Mouse (Mus musculus) hindbrain, embryonic 15.5 days (tissue): Measurements from ENCODE around the gene Ermard. TPM values are rescaled to one million over a fixed set of nuclear protein-coding genes. Genes with fewer than 3 reads are reported as not detected.
"Not testable (repeated sequence)": the region's sequence is repeated elsewhere in the genome, so short reads cannot be mapped to it uniquely, and the experiment has no call there.

ENCODE experiments used
- ATAC-seq: fragments of 200-750 bp; cut with Nextera tagmentation; 2 replicates; pipeline ENCODE4 v1.8.0; 2017; ENCODE audit warnings: low read depth, moderate number of reproducible peaks, moderate TSS enrichment; ENCODE audit not compliant: low FRiP score
- H3K27ac ChIP-seq: fragments of 300-500 bp; sonication (generic); replicated peaks from 2 replicates; pipeline ENCODE4 v1.5.1; 2015; ENCODE audit warnings: mild to moderate bottlenecking, inconsistent platforms
- H3K27me3 ChIP-seq: fragments of 300-500 bp; sonication (generic); 2 replicates; pipeline ENCODE4 v1.6.1; 2015; ENCODE audit warnings: control low read depth, inconsistent platforms
- H3K36me3 ChIP-seq: fragments of 300-500 bp; sonication (generic); 2 replicates; pipeline ENCODE4 v1.6.1; 2015; ENCODE audit warnings: control low read depth, inconsistent platforms
- H3K4me1 ChIP-seq: fragments of 300-500 bp; sonication (generic); replicated peaks from 2 replicates; pipeline ENCODE4 v1.6.1; 2015; ENCODE audit warnings: control low read depth, inconsistent platforms
- H3K4me2 ChIP-seq: fragments of 300-500 bp; sonication (generic); 2 replicates; pipeline ENCODE4 v1.6.1; 2015; ENCODE audit warnings: moderate library complexity, mild to moderate bottlenecking, inconsistent platforms
- H3K4me3 ChIP-seq: fragments of 300-500 bp; sonication (generic); 2 replicates; pipeline ENCODE4 v1.5.1; 2015; ENCODE audit warnings: mild to moderate bottlenecking, inconsistent platforms
- H3K9ac ChIP-seq: fragments of 300-500 bp; sonication (generic); 2 replicates; pipeline ENCODE4 v1.6.1; 2015; ENCODE audit warnings: inconsistent platforms
- H3K9me3 ChIP-seq: fragments of 300-500 bp; sonication (generic); 2 replicates; pipeline ENCODE4 v1.6.1; 2016; ENCODE audit warnings: control low read depth, inconsistent platforms
- WGBS: fragments of 180-500 bp; shearing (Covaris S2); methylation state at CpG from one replicate; pipeline ENCODE4 v1.1.7; 2015; 5-methylcytosine and 5-hydroxymethylcytosine counted together
- polyA plus RNA-seq: library from polyadenylated mRNA; unstranded; fragments of >200 nt; fragmentation: Nextera tagmentation; extraction: Ambion mirVana; gene quantifications from 2 replicates; pipeline ENCODE4 v1.2.1, GENCODE M21; 2015

The Ermard gene
- polyA plus RNA-seq, 1 experiment from 2014 or later = 69.1 TPM

DNA sequence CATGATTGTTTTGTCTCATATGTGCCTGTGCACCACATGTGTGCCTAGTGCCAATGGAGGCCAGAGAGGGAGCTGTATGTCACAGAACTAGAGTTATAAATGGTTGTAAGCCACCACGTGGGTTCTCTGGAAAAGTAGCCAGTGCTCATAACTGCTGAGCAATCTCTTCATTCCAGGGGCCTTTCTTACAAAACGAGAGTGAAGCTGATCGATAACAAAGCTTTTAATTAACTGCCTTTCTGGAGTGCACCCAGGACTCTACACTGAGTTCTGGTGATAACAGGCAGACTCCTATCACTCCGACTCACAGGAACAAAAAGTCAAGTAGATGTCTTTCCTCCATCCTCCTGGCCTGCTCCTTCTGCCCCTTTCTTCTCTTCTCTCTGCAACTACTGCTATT, 9.6 kb upstream of the Ermard start:
- not testable (repeated sequence) for H3K27me3 ChIP-seq, H3K4me3 ChIP-seq, H3K9ac ChIP-seq, ATAC-seq, H3K4me2 ChIP-seq, H3K36me3 ChIP-seq, H3K9me3 ChIP-seq, H3K4me1 ChIP-seq, H3K27ac ChIP-seq
- WGBS = no CpG with 5 or more reads among the region's 4 CpGs

DNA sequence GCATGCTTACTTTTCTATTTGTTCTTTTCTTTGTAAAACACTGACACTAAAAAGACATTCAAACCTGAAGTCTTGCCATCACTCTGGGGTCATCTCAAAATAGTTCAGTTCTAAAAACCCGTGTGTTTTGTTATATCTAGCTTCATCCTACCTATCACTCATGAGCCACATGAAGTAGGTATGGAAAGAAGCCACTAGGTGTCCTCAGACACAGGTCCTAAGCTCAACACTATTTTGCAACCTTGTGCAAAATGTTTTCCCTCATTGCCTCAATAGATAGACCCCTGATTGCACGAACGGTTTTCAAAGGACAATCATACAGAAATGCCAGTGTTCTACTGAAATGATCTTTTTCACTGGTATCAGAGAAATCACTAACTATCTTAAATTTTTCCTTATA, 553 bp upstream of the Ermard start:
- H3K27ac ChIP-seq, H3K4me3 ChIP-seq, H3K4me2 ChIP-seq, H3K4me1 ChIP-seq, ATAC-seq, H3K9ac ChIP-seq, H3K9me3 ChIP-seq, H3K36me3 ChIP-seq, H3K27me3 ChIP-seq: not testable (repeated sequence)
- WGBS = no CpG with 5 or more reads among the region's 3 CpGs

DNA sequence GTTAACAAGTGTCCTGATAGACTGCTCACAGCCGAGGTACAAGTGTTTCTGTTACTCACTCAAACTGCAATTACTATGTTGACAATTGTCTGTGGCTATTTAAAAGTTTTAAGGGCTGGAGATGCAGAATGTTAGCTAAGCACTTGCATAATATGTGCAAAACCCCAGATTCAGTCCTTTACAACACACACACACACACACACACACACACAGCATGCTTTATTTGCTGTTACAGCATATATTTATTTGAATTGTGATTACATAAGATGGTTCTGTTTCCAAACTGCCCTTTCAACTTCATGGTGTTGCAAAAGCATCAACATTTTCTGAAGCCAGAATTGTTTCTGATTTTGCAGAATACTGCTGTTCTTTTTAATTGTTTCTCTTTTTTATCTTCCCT, 9.3 kb downstream of the Ermard start:
- not testable (repeated sequence) for H3K27ac ChIP-seq, H3K4me2 ChIP-seq, H3K9me3 ChIP-seq, H3K9ac ChIP-seq, H3K4me1 ChIP-seq, H3K27me3 ChIP-seq, H3K36me3 ChIP-seq, H3K4me3 ChIP-seq, ATAC-seq
- no CpG with 5 or more reads among the region's 1 CpGs for WGBS

DNA sequence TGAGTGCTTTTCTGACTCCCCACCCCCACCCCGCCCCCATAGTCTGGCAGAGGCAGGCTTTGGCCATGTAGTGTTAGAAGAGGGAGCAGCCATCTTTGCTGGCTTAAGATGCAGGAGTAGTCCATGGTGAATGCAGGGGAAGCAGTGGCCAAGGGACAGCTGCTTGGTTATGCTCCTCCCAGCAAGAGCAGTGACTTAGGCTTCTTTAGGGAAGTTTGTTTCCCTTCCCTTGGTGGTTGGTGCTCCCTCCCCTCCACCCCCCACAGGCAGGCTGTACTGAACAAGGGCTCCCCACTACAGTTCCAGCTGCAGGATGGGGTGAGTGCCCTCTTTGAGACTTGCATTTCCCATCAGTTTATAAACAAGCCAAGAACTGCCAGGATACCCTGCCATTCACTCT, 11.8 kb downstream of the Ermard start:
- H3K27me3 ChIP-seq, H3K4me2 ChIP-seq, ATAC-seq, H3K9me3 ChIP-seq, H3K4me1 ChIP-seq, H3K27ac ChIP-seq, H3K4me3 ChIP-seq, H3K9ac ChIP-seq: not testable (repeated sequence)
- peaks cover 12% of the 10 kb centered on the region; the same call in 1 of the 2 replicates for H3K36me3 ChIP-seq
- 68% methylated on average over 1 of the region's 1 CpGs for WGBS

DNA sequence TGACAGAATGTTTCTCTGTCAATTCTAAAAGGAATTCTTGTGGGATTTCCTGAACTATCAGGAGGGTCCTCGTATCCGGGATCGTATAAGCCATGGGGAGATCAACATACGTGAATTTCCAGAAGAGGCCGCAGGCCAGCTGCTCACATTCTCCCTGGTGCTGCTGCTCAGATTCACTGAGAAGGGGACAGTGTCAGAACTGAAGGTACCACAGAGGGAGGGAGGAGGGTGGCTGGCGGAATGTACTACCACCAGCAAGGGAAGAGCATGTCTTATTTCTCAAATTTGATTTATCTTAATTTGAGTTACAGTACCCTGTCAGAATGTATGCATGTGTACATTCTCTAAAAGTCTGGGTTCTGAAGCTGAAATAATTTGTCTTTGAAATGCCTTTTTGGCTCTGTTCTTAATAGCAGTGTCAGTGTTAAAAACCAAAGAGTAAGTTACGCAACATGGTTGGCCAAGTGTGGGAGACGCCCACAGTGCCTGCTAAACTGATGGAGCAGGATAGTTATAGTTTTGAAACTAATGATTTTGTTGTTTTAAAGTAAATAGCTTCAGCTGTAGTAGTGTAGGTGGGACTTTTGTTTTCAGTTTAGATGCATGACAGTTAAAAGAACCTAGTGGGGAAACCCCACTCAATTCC, 12.3 kb downstream of the Ermard start:
- H3K9me3 ChIP-seq, H3K4me1 ChIP-seq, H3K4me2 ChIP-seq, ATAC-seq, H3K27me3 ChIP-seq, H3K27ac ChIP-seq, H3K4me3 ChIP-seq, H3K9ac ChIP-seq: not testable (repeated sequence)
- H3K36me3 ChIP-seq = peaks cover 12% of the 10 kb centered on the region; the same call in 1 of the 2 replicates
- WGBS = 93% methylated on average over 6 of the region's 8 CpGs

DNA sequence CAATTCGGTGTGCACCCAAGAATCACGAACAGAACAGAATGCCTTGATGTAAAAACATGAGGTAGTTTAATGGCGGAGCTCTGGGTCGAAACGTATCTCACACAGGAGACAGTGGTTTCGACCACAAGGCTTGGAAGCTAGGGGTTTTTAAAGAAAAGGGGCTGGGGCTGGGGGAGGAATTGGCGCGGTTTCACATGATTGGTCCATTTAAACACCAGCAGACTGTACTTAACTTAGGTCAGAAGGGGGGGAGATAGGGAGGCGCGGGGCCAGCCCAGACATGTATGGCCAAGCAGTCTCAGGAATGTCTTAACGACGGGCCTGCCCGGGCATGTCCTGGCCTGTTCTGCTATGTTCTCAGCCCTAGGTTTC, 12.8 kb downstream of the Ermard start:
- H3K9ac ChIP-seq, H3K27me3 ChIP-seq, H3K27ac ChIP-seq, H3K4me1 ChIP-seq, H3K9me3 ChIP-seq, H3K4me3 ChIP-seq, ATAC-seq, H3K4me2 ChIP-seq: not testable (repeated sequence)
- peaks cover 12% of the 10 kb centered on the region; the same call in 1 of the 2 replicates for H3K36me3 ChIP-seq
- WGBS = 95% methylated on average over 12 of the region's 13 CpGs

DNA sequence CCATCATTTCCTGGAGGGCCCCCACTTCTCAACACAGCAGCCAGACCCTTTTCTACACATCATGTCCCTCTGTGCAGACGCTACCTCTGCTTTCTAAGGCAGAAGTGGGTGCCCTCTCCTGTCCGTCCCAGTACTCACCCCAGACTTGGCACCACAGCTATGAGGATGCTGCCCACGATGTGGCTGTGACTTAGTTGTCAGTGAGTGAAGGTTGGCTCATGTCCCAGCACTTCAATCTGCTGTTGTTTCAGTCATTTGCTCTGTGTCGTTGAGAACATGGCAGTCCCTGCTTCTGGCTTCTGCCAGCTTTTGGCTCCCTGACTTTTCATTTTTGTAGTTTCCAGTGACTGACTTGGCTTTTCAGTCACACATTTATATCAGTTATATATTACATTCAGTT, 14.9 kb downstream of the Ermard start:
- H3K9me3 ChIP-seq = no peaks in the 10 kb centered on the region
- no peak overlapping the region for H3K4me2 ChIP-seq
- H3K9ac ChIP-seq = no peak overlapping the region
- H3K4me1 ChIP-seq = no peaks in the 10 kb centered on the region
- H3K36me3 ChIP-seq = peaks cover 21% of the 10 kb centered on the region; the same call in 1 of the 2 replicates
- H3K4me3 ChIP-seq = no peak overlapping the region
- H3K27me3 ChIP-seq = no peaks in the 10 kb centered on the region
- 82% methylated on average over 4 of the region's 4 CpGs for WGBS
- ATAC-seq = no peak
- H3K27ac ChIP-seq = no peak overlapping the region

DNA sequence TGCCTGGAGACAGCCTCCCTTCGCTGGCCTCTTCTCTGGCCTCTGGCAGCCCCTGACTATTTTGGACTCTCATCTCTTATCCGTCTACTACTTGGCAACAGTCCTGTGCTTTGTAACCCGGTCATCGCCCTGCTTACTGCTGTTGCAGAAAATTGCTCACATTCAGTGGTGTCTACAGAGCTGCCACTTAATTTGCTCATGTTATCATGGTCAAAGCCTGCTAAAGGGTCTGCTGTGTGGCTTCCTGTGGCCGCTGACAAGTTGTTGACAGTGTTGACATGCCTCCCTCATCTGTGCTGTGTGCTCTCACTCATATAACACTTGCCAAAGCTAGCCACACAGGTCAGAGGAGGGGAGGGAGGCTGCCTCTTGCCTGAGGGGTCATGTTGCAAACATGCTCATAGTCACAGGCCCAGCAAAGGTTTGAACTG, 17.2 kb downstream of the Ermard start:
- peaks cover 30% of the 10 kb centered on the region for H3K36me3 ChIP-seq
- no peaks in the 10 kb centered on the region for H3K4me1 ChIP-seq
- 95% methylated on average over 5 of the region's 5 CpGs for WGBS
- no peak overlapping the region for H3K27ac ChIP-seq
- H3K27me3 ChIP-seq = no peaks in the 10 kb centered on the region
- ATAC-seq = no peak
- H3K4me2 ChIP-seq = no peak overlapping the region
- H3K9ac ChIP-seq = no peak overlapping the region
- H3K4me3 ChIP-seq = no peak overlapping the region
- H3K9me3 ChIP-seq = no peaks in the 10 kb centered on the region

DNA sequence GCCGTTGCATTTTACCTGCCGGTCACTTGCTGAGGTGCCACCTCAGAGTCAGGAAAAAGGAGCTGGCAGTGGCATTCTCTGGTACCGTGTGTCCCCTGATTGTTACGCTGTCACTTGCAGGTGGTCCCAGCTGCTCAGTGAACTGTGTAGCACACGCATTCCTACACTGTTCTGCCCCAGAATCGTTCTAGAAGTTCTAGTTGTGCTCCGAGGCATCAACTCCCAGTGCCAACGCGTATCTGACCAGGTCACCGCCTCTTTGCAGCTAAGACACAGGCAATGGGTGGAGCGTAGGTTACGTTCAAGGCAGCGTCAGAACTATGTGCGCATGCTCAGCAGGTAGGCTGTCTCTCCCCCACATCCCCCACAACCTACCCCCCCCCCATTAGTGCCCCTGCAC, 18.6 kb downstream of the Ermard start:
- ATAC-seq = no peak
- WGBS = 94% methylated on average over 14 of the region's 14 CpGs
- H3K9me3 ChIP-seq = no peaks in the 10 kb centered on the region
- no peak overlapping the region for H3K9ac ChIP-seq
- H3K4me3 ChIP-seq = no peak overlapping the region
- no peaks in the 10 kb centered on the region for H3K4me1 ChIP-seq
- H3K27ac ChIP-seq = no peak overlapping the region
- no peak overlapping the region for H3K4me2 ChIP-seq
- no peaks in the 10 kb centered on the region for H3K27me3 ChIP-seq
- peaks cover 41% of the 10 kb centered on the region for H3K36me3 ChIP-seq

DNA sequence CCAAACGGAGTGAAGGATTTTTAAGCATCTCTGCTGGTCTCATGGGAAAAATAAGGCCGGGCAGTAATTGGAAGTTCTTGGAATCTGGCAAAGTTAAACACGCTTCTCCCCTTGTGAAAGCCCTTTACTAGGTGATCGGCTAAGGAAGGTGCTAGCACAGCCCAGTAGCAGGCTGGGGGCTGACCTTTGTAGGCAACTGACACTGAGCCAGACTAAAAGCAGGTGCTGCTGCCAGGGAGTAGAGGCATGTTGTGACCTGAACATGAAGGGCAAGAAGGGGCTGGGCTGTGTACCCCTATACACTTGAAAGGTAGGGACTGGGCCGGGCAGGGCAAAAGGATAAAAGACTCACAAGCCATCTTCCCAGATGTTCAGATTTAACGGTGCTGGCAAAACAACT, 19.3 kb downstream of the Ermard start:
- H3K27ac ChIP-seq = no peak overlapping the region
- H3K36me3 ChIP-seq = peaks cover 41% of the 10 kb centered on the region
- H3K4me3 ChIP-seq = no peak overlapping the region
- ATAC-seq = no peak
- H3K9me3 ChIP-seq = no peaks in the 10 kb centered on the region
- no peak overlapping the region for H3K4me2 ChIP-seq
- H3K9ac ChIP-seq = no peak overlapping the region
- no peaks in the 10 kb centered on the region for H3K4me1 ChIP-seq
- 93% methylated on average over 6 of the region's 6 CpGs for WGBS
- H3K27me3 ChIP-seq = no peaks in the 10 kb centered on the region

DNA sequence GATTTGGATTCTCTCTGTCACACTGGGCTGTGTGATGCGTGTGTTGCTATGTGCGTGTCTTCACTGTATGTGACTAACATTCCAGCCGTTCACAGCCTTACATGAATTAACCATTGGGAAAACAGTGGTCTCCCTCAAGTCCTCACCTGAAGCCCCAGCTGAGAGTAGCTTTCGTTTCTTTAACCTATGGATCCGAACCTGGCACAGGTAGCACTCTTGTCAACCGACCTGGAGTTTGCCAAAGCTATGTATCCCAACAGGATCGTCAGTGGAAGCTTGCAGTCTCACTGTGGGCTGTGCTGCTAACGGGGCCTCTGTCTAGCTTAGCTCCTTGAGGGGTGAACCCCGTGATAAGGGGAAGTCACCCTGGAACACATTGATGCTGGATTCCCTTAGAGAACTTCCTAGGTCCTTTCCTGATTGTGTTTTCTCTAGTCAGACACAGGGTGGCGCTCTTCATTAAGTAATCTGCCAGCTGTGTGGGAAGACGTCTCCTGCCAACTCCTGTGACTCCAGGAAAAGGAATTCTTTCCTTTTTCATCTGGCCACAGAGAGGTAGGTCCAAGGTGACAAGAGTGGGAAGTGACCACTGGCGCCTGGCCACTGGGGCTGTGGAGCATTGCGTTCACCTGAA, 24.5 kb downstream of the Ermard start:
- peaks cover 9% of the 10 kb centered on the region for H3K4me1 ChIP-seq
- H3K27me3 ChIP-seq = no peaks in the 10 kb centered on the region
- peak overlapping the region; percentile 48 for H3K4me2 ChIP-seq
- ATAC-seq = peak; percentile 86
- H3K36me3 ChIP-seq = peaks cover 20% of the 10 kb centered on the region
- 0 out of 2 replicates have a peak overlapping the region, but pooled peaks have one; percentile 25 for H3K9ac ChIP-seq
- no peak overlapping the region for H3K4me3 ChIP-seq
- WGBS = 41% methylated on average over 13 of the region's 13 CpGs
- H3K27ac ChIP-seq = peak overlapping the region; percentile 56; the same call in 1 of the 2 replicates
- no peaks in the 10 kb centered on the region for H3K9me3 ChIP-seq

DNA sequence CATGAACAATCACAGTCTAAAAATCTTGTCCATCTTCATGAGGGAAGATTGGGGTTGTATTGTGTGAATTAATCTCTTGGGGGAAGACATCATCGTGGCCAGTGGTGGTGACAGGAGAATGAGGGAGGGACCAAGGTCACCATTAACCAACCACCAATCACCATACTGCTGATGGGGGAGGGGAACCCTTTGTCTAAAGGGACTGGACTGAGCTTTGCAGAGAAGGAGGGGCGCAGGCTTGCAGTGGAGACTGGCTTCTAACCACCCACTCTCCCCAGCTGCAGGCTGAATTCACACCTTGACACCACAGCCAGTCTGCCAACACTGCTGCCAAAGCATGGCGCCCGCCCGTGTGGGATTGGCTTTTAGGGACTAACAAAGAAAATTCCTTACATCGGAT, 25.1 kb downstream of the Ermard start:
- Histone ChIP-seq H3K4me3 (no peak overlapping the region), H3K4me1 (peaks cover 9% of the 10 kb centered on the region), H3K4me2 (peak overlapping the region; percentile 48), H3K9me3 (no peaks in the 10 kb centered on the region), H3K27me3 (no peaks in the 10 kb centered on the region), H3K27ac (peak overlapping the region; percentile 56; the same call in 1 of the 2 replicates), H3K36me3 (peaks cover 20% of the 10 kb centered on the region), H3K9ac (0 out of 2 replicates have a peak overlapping the region, but pooled peaks have one; percentile 25)
- 41% methylated on average over 6 of the region's 6 CpGs for WGBS
- ATAC-seq = peak; percentile 84
